Mouse (Mus musculus): ENCODE measurements at regions not wholly inside any gene's neighbourhood (a gene's known extent, or its start where the extent isn't known, plus 50 kb on each side); places are given as distances from the start of the nearest gene placed in this dataset.

- intact Hi-C loops (cut with DNase I): no loop called here
These were observed 60.0 kb downstream of the Ubiad1 start for GRCm38 (mm10) chr4:148384251-148385230.

GRCm38 (mm10) chr4:148380562-148380961 lies 64.0 kb downstream of the Ubiad1 start:
- DNase-seq: no peak
- intact Hi-C loops (cut with DNase I): no loop called here

More at GRCm38 (mm10) chr4:148384251-148385230, 60.0 kb downstream of the Ubiad1 start:
- DNase-seq: peak; percentile 77

GRCm38 (mm10) chr4:148378491-148378890 lies 66.1 kb downstream of the Ubiad1 start:
- DNase-seq: peak; percentile 71

GRCm38 (mm10) chr4:148377368-148377767 lies 67.2 kb downstream of the Ubiad1 start:
- intact Hi-C loops (cut with DNase I): no loop called here
- DNase-seq: no peak

More at GRCm38 (mm10) chr4:148378491-148378890, 66.1 kb downstream of the Ubiad1 start:
- intact Hi-C loops (cut with DNase I): no loop called here

- DNase-seq: no peak
- intact Hi-C loops (cut with DNase I): no loop called here
These were observed 68.1 kb downstream of the Ubiad1 start for GRCm38 (mm10) chr4:148376439-148376838.

GRCm38 (mm10) chr4:148371489-148371888 lies 73.1 kb downstream of the Ubiad1 start:
- peak; percentile 70 for DNase-seq
- intact Hi-C loops (cut with DNase I): no loop called here

GRCm38 (mm10) chr4:148367671-148368070 lies 76.9 kb downstream of the Ubiad1 start:
- no peak for DNase-seq
- intact Hi-C loops (cut with DNase I): no loop called here

- intact Hi-C loops (cut with DNase I): no loop called here
- no peak for DNase-seq
These were observed 78.0 kb upstream of the Disp3 start for GRCm38 (mm10) chr4:148365804-148366203.

- no peak for DNase-seq
- intact Hi-C loops (cut with DNase I): no loop called here
These were observed 75.8 kb upstream of the Disp3 start for GRCm38 (mm10) chr4:148363366-148364121.

GRCm38 (mm10) chr4:148360931-148361330 lies 73.2 kb upstream of the Disp3 start:
- intact Hi-C loops (cut with DNase I): no loop called here
- DNase-seq: peak; percentile 92

GRCm38 (mm10) chr4:148358336-148358735 lies 70.6 kb upstream of the Disp3 start:
- no peak for DNase-seq
- intact Hi-C loops (cut with DNase I): no loop called here

- intact Hi-C loops (cut with DNase I): no loop called here
- no peak for DNase-seq
These were observed 69.5 kb upstream of the Disp3 start for GRCm38 (mm10) chr4:148357221-148357621.

- peak; percentile 88 for DNase-seq
- intact Hi-C loops (cut with DNase I): no loop called here
These were observed 68.9 kb upstream of the Disp3 start for GRCm38 (mm10) chr4:148356654-148357053.

- intact Hi-C loops (cut with DNase I): no loop called here
- no peak for DNase-seq
These were observed 66.2 kb upstream of the Disp3 start for GRCm38 (mm10) chr4:148353969-148354368.

- intact Hi-C loops (cut with DNase I): no loop called here
- no peak for DNase-seq
These were observed 64.9 kb upstream of the Disp3 start for GRCm38 (mm10) chr4:148352690-148353089.

- intact Hi-C loops (cut with DNase I): no loop called here
- DNase-seq: peak; percentile 50
These were observed 53.9 kb upstream of the Disp3 start for GRCm38 (mm10) chr4:148341531-148342157.

- intact Hi-C loops (cut with DNase I): no loop called here
- no peak for DNase-seq
These were observed 52.6 kb upstream of the Disp3 start for GRCm38 (mm10) chr4:148340342-148340741.

GRCm38 (mm10) chr4:148337890-148338880 lies 50.4 kb upstream of the Disp3 start:
- DNase-seq: peak; percentile 60
- intact Hi-C loops (cut with DNase I): no loop called here
